Mouse (Mus musculus) CH12.LX (cell line): ENCODE data around the gene Asb16. TPM values are rescaled to one million over a fixed set of nuclear protein-coding genes. Genes with fewer than 3 reads are reported as not detected.

Source experiments
- DNase-seq: peaks from one replicate; pipeline ENCODE4 v3.0.0-alpha.2; 2013; ENCODE audit errors: extremely low read depth
- H3K27ac ChIP-seq: 2 replicates; pipeline ENCODE4 v1.5.1; 2012; ENCODE audit warnings: low read depth, mild to moderate bottlenecking, control low read depth, moderate library complexity; ENCODE audit not compliant: insufficient read depth
- H3K27me3 ChIP-seq: replicated peaks from 2 replicates; pipeline ENCODE3; 2012; ENCODE audit warnings: inconsistent platforms
- H3K36me3 ChIP-seq, 2 experiments: replicated peaks in 1 of 2; 2 replicates each; pipeline versions ENCODE3 to v1.6.1; 2012; ENCODE audit warnings: inconsistent platforms in 1 of 2, low read length in 1 of 2, mild to moderate bottlenecking in 1 of 2, mixed read lengths in 1 of 2, moderate library complexity in 1 of 2; ENCODE audit not compliant: control insufficient read depth in 1 of 2, insufficient read depth in 1 of 2
- H3K4me1 ChIP-seq, 2 experiments: 2 replicates each; pipeline ENCODE4 v1.6.1; 2012; ENCODE audit warnings: inconsistent platforms in 1 of 2, moderate library complexity in 1 of 2; ENCODE audit not compliant: insufficient read depth in 2 of 2, control insufficient read depth in 1 of 2
- H3K4me2 ChIP-seq: 2 replicates; pipeline ENCODE4 v1.6.1; 2012; ENCODE audit warnings: low read depth, mild to moderate bottlenecking, control low read depth; ENCODE audit not compliant: poor library complexity, insufficient read depth, severe bottlenecking
- H3K4me3 ChIP-seq, 3 experiments: fragments of 150-350 bp in 1 of 3; sonication (generic) in 1 of 3; replicated peaks in 1 of 3; 2 replicates each; pipeline versions ENCODE3 to v1.5.1; 2011 to 2012; ENCODE audit warnings: low read depth in 2 of 3, low read length in 2 of 3, mild to moderate bottlenecking in 2 of 3, moderate library complexity in 2 of 3, control low read depth in 1 of 3, improper control_type of control experiment in 1 of 3, inconsistent platforms in 1 of 3, mixed read lengths in 1 of 3; ENCODE audit not compliant: poor library complexity in 1 of 3
- H3K79me2 ChIP-seq: replicated peaks from 2 replicates; pipeline ENCODE4 v1.6.1; 2012; ENCODE audit warnings: mild to moderate bottlenecking, moderate library complexity; ENCODE audit not compliant: control insufficient read depth, poor library complexity, insufficient read depth, severe bottlenecking; ENCODE audit errors: extremely low read depth
- H3K9ac ChIP-seq: 2 replicates; pipeline ENCODE4 v1.6.1; 2012; ENCODE audit warnings: low read depth, mild to moderate bottlenecking, control low read depth, moderate library complexity; ENCODE audit not compliant: insufficient read depth
- H3K9me3 ChIP-seq: replicated peaks from 2 replicates; pipeline ENCODE3; 2012; ENCODE audit warnings: low read length, inconsistent platforms, mixed read lengths
- CHD2 ChIP-seq: IDR thresholded peaks from 2 replicates; pipeline ENCODE4 v1.6.1; 2011; ENCODE audit warnings: low read length, improper control_type of control experiment
- EP300 ChIP-seq: IDR thresholded peaks from 2 replicates; pipeline ENCODE4 v1.6.1; 2011; ENCODE audit warnings: low read length, improper control_type of control experiment
- HCFC1 ChIP-seq: IDR thresholded peaks from 2 replicates; pipeline ENCODE4 v1.6.1; 2012; ENCODE audit warnings: low read depth, mild to moderate bottlenecking, inconsistent platforms, low read length, improper control_type of control experiment
- IRF4 ChIP-seq: IDR thresholded peaks from 2 replicates; pipeline ENCODE4 v1.6.1; 2014; ENCODE audit warnings: low read depth, mild to moderate bottlenecking, inconsistent platforms, low read length, improper control_type of control experiment
- KAT2A ChIP-seq: IDR thresholded peaks from 2 replicates; pipeline ENCODE4 v1.6.1; 2012; ENCODE audit warnings: low read length, improper control_type of control experiment, inconsistent platforms; ENCODE audit not compliant: insufficient replicate concordance
- MEF2A ChIP-seq: IDR thresholded peaks from 2 replicates; pipeline ENCODE4 v1.6.1; 2014; ENCODE audit warnings: low read depth, mild to moderate bottlenecking, inconsistent platforms, low read length, improper control_type of control experiment, borderline replicate concordance
- NELFE ChIP-seq: IDR thresholded peaks from 2 replicates; pipeline ENCODE4 v1.6.1; 2011; ENCODE audit warnings: low read depth, low read length, improper control_type of control experiment
- PAX5 ChIP-seq: IDR thresholded peaks from 2 replicates; pipeline ENCODE4 v1.6.1; 2012; ENCODE audit warnings: low read length, inconsistent platforms, mixed read lengths
- POLR2A ChIP-seq: IDR thresholded peaks from 2 replicates; pipeline ENCODE4 v1.6.1; 2011; ENCODE audit warnings: low read depth, mild to moderate bottlenecking, improper control_type of control experiment, low read length
- POLR2AphosphoS2 ChIP-seq: IDR thresholded peaks from 2 replicates; pipeline ENCODE4 v1.6.1; 2011; ENCODE audit warnings: low read depth, low read length, improper control_type of control experiment
- RAD21 ChIP-seq: IDR thresholded peaks from 2 replicates; pipeline ENCODE4 v1.6.1; 2011; ENCODE audit warnings: low read depth, mild to moderate bottlenecking, low read length, improper control_type of control experiment, moderate library complexity
- SMC3 ChIP-seq: IDR thresholded peaks from 2 replicates; pipeline ENCODE4 v1.6.1; 2011; ENCODE audit warnings: low read depth, low read length, improper control_type of control experiment
- TBP ChIP-seq: conservative IDR thresholded peaks from 2 replicates; pipeline ENCODE4 v1.6.1; 2011; ENCODE audit warnings: low read depth, low read length, improper control_type of control experiment
- ZMIZ1 ChIP-seq: IDR thresholded peaks from 2 replicates; pipeline ENCODE4 v1.6.1; 2012; ENCODE audit warnings: low read depth, mild to moderate bottlenecking, inconsistent platforms, low read length, improper control_type of control experiment
- dilution Hi-C: fragments of 300-500 bp; cut with MboI; formaldehyde crosslinking; loops from 2 replicates; pipeline ENCODE4 v1.14.3; 2020; ENCODE audit warnings: low sequenced_read_pairs; ENCODE audit not compliant: extremely low pct_unique_long_range_greater_than_20kb, extremely low pct_ligation_motif_present
- in situ Hi-C: fragments of 300-500 bp; cut with MboI; formaldehyde crosslinking; loops from 3 replicates; pipeline ENCODE4 v1.14.3; 2019; ENCODE audit warnings: low sequenced_read_pairs, low pct_ligation_motif_present, low pct_unique_long_range_greater_than_20kb, mixed read lengths
- polyA plus RNA-seq: library from polyadenylated mRNA; unstranded; fragments of >175 nt; gene quantifications from 2 replicates; pipeline ENCODE4 v1.2.1, GENCODE M21; 2012; ENCODE audit warnings: low read depth; ENCODE audit not compliant: insufficient read length
- total RNA-seq, 2 experiments: library from RNA; depleted of rRNA; stranded (reverse); fragments of 300-350 nt in 1 of 2; fragments of >200 nt in 1 of 2; gene quantifications; 2 replicates each; pipeline ENCODE4 v1.2.3; 2012 to 2014

Gene Asb16
- total and polyA plus RNA-seq, 3 experiments, result not detected

DNA sequence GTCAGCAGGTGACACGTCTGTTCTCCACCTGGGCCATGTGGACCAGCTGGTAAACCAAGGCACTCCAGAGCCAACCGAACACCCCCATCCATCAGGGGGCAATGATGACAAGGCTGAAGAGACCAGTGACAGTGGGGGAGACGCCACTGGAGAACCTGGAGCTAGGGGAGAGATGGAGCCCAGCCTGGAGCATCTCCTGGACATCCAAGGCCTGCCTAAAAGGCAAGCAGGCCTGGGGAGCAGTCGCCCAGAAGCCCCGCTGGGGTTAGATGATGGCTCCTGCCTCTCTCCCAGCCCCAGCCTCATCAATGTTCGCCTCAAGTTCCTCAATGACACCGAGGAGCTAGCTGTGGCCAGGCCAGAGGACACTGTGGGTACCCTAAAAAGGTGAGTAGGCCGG is 18.9 kb downstream of the Asb16 start:
- Histone ChIP-seq H3K9ac (no peak overlapping the region), H3K79me2 (no peaks in the 10 kb centered on the region; the same call in 1 of the 2 replicates), H3K9me3 (no peaks in the 10 kb centered on the region)
- TF ChIP-seq PAX5 (no peak), SMC3 (no peak), RAD21 (no peak), TBP (no peak), IRF4 (no peak), MEF2A (no peak), CHD2 (no peak), EP300 (no peak), NELFE (no peak), KAT2A (no peak), ZMIZ1 (no peak)
- TF ChIP-seq, all 38 proteins: peak for 0
- H3K27me3 ChIP-seq, result no peaks in the 10 kb centered on the region
- H3K4me3 ChIP-seq, result no peak overlapping the region
- peaks cover 16 to 45% of the 10 kb centered on the region in 2 experiments for H3K4me1 ChIP-seq
- no peak for DNase-seq
- H3K4me2 ChIP-seq, result no peak overlapping the region
- in situ Hi-C loops (no loop called here), dilution Hi-C loops (no loop called here)
- peaks cover 48 to 64% of the 10 kb centered on the region in 2 experiments for H3K36me3 ChIP-seq
- no peak overlapping the region for H3K27ac ChIP-seq

DNA sequence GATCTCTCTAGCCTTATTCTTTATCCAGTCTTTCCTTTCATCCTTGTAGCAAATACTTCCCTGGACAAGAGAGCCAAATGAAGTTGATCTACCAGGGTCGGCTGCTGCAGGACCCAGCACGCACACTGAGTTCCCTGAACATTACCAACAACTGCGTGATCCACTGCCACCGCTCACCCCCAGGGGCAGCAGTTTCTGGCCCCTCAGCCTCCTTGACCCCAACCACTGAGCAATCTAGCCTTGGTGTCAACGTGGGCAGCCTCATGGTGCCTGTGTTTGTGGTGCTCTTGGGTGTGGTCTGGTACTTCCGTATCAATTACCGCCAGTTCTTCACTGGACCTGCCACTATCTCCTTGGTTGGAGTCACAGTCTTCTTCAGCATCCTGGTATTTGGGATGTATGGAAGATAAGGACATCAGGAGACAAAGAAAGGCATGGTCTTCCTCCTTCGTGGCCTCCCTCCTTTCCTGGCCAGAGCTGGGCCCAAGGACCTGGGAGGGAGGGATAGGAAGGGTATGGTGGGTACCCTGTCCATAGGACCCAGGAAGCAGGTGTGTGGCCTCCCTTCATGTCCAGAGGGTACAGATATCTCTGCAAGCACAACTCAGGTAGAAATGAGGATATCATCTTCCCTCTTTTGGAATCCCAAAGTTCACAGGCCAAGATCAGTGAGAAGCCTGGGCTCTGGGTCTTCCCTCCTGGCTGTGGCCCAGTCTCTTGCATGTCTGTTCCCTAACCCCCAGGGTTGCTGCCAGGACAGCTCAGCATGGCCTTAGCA is 19.7 kb downstream of the Asb16 start:
- Histone ChIP-seq H3K27ac (no peak overlapping the region), H3K9me3 (no peaks in the 10 kb centered on the region), H3K4me1 (peaks cover 16 to 45% of the 10 kb centered on the region in 2 experiments), H3K4me2 (no peak overlapping the region), H3K9ac (no peak overlapping the region), H3K79me2 (no peaks in the 10 kb centered on the region; the same call in 1 of the 2 replicates), H3K27me3 (no peaks in the 10 kb centered on the region), H3K36me3 (peaks cover 55 to 71% of the 10 kb centered on the region in 2 experiments), H3K4me3 (no peak overlapping the region)
- dilution Hi-C loops, result no loop called here
- TF ChIP-seq POLR2A (0 out of 2 replicates have a peak, but pooled peaks have one; percentile 20), POLR2AphosphoS2 (peak; percentile 29; the same call in 1 of the 2 replicates), HCFC1 (no peak)
- in situ Hi-C loops, result no loop called here
- DNase-seq, result no peak
